Mouse (Mus musculus): ENCODE results near the gene Tspan1.

DNA sequence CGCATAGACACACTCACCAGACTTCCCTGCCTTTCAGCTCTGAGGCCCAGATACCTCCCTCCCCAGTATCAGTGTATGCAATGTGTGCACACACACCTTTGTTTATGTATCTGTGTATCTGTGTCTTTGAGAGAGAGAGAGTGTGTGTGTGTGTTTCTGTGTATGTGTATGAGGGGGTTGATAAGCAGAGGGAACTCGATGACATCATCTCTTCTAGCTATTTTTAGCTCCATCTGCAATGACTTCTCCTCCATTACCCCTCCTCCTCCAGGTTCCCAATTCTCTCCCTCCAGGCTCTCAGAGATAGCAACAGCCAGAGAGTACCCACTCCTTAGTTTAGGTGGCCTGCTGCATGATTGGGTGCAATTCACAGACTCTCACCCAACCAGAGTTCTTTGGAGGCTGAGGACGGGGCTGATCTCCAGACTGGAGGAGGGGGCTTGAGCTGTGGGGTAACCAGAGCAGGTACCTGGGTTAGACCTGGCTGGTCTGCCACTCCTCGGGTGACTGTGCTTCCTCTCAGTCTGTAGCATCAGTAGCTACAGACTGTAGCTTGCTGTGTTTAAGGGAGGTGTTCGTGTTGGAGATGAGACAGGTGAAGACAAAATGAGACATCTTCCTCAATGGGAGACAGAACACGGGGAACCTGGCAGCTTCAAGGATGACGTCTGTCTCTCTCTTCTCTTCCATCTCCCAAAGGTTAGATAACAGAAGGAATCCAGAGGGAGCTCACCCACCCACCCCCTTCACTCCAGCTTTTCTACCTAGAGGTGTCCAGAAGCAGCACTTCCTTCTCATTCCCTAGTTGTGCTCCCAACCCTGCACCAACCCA lies 8.5 kb upstream of the Tspan1 start:
- TF ChIP-seq POLR2A (IDR thresholded peaks at IDR 0.05; ENCODE audit: extremely low read depth, insufficient read depth, low read length) (no peak), CTCF (IDR thresholded peaks at IDR 0.05; ENCODE audit: low read depth, low read length) (no peak)
